ENCODE assay signal across 8 mouse cellular contexts in genomic region chr1:119835726-119836478, GRCm38 (mm10). TPM values are rescaled to one million over a fixed set of nuclear protein-coding genes. Genes with fewer than 3 reads are reported as not detected.
DNase-seq lines count a peak whose midpoint lies in the region; ATAC-seq lines count a peak whose summit lies in the region.

No protein-coding gene starts in this region.

- WGBS in kidney, embryonic 14.5 days: 12% methylated on average over 9 of the region's 9 CpGs
- 17% methylated on average over 9 of the region's 9 CpGs for WGBS in hindbrain, embryonic 10.5 days
- 9% methylated on average over 9 of the region's 9 CpGs for WGBS in midbrain, embryonic 14.5 days

- H3K27me3 ChIP-seq in kidney, embryonic 14.5 days (ENCODE audit: control insufficient read depth, insufficient read depth, low read length): no peaks in the 10 kb centered on the region
- no peaks in the 10 kb centered on the region for H3K27me3 ChIP-seq in hindbrain, embryonic 10.5 days (ENCODE audit: insufficient read depth, poor library complexity, severe bottlenecking)
- no peaks in the 10 kb centered on the region for H3K27me3 ChIP-seq in midbrain, embryonic 14.5 days (ENCODE audit: control insufficient read depth, insufficient read depth, low read length)

- no peaks in the 10 kb centered on the region for H3K9me3 ChIP-seq in kidney, embryonic 14.5 days (ENCODE audit: control insufficient read depth, low read length)
- no peaks in the 10 kb centered on the region for H3K9me3 ChIP-seq in hindbrain, embryonic 10.5 days
- H3K9me3 ChIP-seq in midbrain, embryonic 14.5 days (ENCODE audit: control insufficient read depth, low read length): no peaks in the 10 kb centered on the region

- H3K4me3 ChIP-seq in kidney, embryonic 14.5 days (ENCODE audit: low read length): peak overlapping the region; percentile 84
- peak overlapping the region; percentile 89 for H3K4me3 ChIP-seq in hindbrain, embryonic 10.5 days
- H3K4me3 ChIP-seq in midbrain, embryonic 14.5 days (replicated peaks; ENCODE audit: low read depth, low read length): peak overlapping the region; percentile 76

- no peaks in the 10 kb centered on the region for H3K36me3 ChIP-seq in kidney, embryonic 14.5 days (ENCODE audit: control insufficient read depth, insufficient read depth, low read length)
- H3K36me3 ChIP-seq in hindbrain, embryonic 10.5 days: 0 out of 2 replicates have a peak, but pooled peaks cover 2% of the 10 kb centered on the region
- no peaks in the 10 kb centered on the region for H3K36me3 ChIP-seq in midbrain, embryonic 14.5 days (ENCODE audit: control insufficient read depth, insufficient read depth, low read length)

- peak overlapping the region; percentile 65 for H3K4me2 ChIP-seq in kidney, embryonic 14.5 days (replicated peaks; ENCODE audit: low read depth, low read length)
- peak overlapping the region; percentile 75 for H3K4me2 ChIP-seq in midbrain, embryonic 14.5 days (ENCODE audit: low read length)

- H3K9ac ChIP-seq in kidney, embryonic 14.5 days (ENCODE audit: low read depth, low read length): peak overlapping the region; percentile 94
- peak overlapping the region; percentile 78 for H3K9ac ChIP-seq in midbrain, embryonic 14.5 days (replicated peaks; ENCODE audit: low read length)

- peaks cover 3% of the 10 kb centered on the region; the same call in 1 of the 2 replicates for H3K4me1 ChIP-seq in kidney, embryonic 14.5 days (ENCODE audit: control insufficient read depth, insufficient read depth, low read length)
- peaks cover 29% of the 10 kb centered on the region for H3K4me1 ChIP-seq in hindbrain, embryonic 10.5 days (replicated peaks)
- H3K4me1 ChIP-seq in midbrain, embryonic 14.5 days (ENCODE audit: control insufficient read depth, insufficient read depth, low read length): peaks cover 14% of the 10 kb centered on the region

- H3K27ac ChIP-seq in kidney, embryonic 14.5 days (ENCODE audit: low read depth, low read length): no peak overlapping the region
- peak overlapping the region; percentile 97 for H3K27ac ChIP-seq in hindbrain, embryonic 10.5 days
- no peak overlapping the region for H3K27ac ChIP-seq in midbrain, embryonic 14.5 days (replicated peaks; ENCODE audit: low read depth, low read length)

- ATAC-seq in kidney, embryonic 14.5 days (ENCODE audit: low FRiP score, low TSS enrichment): no peak
- ATAC-seq in midbrain, embryonic 14.5 days (ENCODE audit: low FRiP score, low TSS enrichment): no peak

- DNase-seq in kidney, postnatal 10 days: no peak
- DNase-seq in T-cell, adult 2 months (ENCODE audit: low spot score): peak; percentile 1
- no peak for DNase-seq in hindbrain, embryonic 10.5 days (ENCODE audit: low spot score)
- DNase-seq in midbrain, embryonic 14.5 days: peak; percentile 14
- no peak for DNase-seq in urinary bladder, postnatal 25 days (ENCODE audit: low spot score)
- no peak for DNase-seq in gastrocnemius, postnatal 36 days
- no peak for DNase-seq in adrenal gland, adult 8-10 months

- intact Hi-C loops in gastrocnemius, postnatal 36 days (cut with DNase I): no loop called here

RNA-seq across cellular contexts. Expression of gene Ptpn4, which starts 1.5 kb away (rescaled TPM):
- polyA plus RNA-seq in kidney, embryonic 14.5 days (2014; fragmentation: Nextera tagmentation; extraction: Ambion mirVana): 11.9 and 13.5 TPM in 2 replicates
- 6.7 and 7.3 TPM in 2 replicates for polyA plus RNA-seq in hindbrain, embryonic 10.5 days (2016; fragmentation: Nextera tagmentation; extraction: Ambion mirVana)
- polyA plus RNA-seq in midbrain, embryonic 14.5 days (2014; fragmentation: Nextera tagmentation; extraction: Ambion mirVana): 17.6 and 18.5 TPM in 2 replicates
- total RNA-seq in gastrocnemius, postnatal 36 days (2021): 10 to 100 TPM; 20.8 to 28.5 TPM
- total RNA-seq in adrenal gland, adult 8-10 months (2022): 10 to 100 TPM; 21.8 to 35.5 (median 30.3) TPM

Comparison
In these comparisons a context has a peak if more than half of its experiments do, and no peak if none do; other contexts are left out.
1. DNase-seq: peak in T-cell, adult 2 months (single experiment) and midbrain, embryonic 14.5 days (single experiment); none in kidney, postnatal 10 days (single experiment), hindbrain, embryonic 10.5 days (single experiment), urinary bladder, postnatal 25 days (single experiment), gastrocnemius, postnatal 36 days (0 of 2) and adrenal gland, adult 8-10 months (single experiment).
2. Peak in every context shown above with its lines, with median percentiles within 50 percentile points of each other: H3K4me3 ChIP-seq.